Mouse (Mus musculus) forebrain, embryonic 11.5 days (tissue): ENCODE data around the gene Shisa5. TPM values are rescaled to one million over a fixed set of nuclear protein-coding genes. Genes with fewer than 3 reads are reported as not detected.

Experiments
- ATAC-seq: fragments of 200-750 bp; cut with Nextera tagmentation; replicated peaks from 2 replicates; pipeline ENCODE4 v1.8.0; 2017; ENCODE audit warnings: moderate TSS enrichment; ENCODE audit not compliant: low FRiP score
- DNase-seq: peaks from one replicate; pipeline ENCODE4 v3.0.0-alpha.2; 2017; ENCODE audit warnings: low spot score
- H3K27ac ChIP-seq: fragments of 300-500 bp; sonication (generic); 2 replicates; pipeline ENCODE4 v1.5.1; 2014; ENCODE audit warnings: low read depth, low read length
- H3K27me3 ChIP-seq: fragments of 300-500 bp; sonication (generic); 2 replicates; pipeline ENCODE4 v1.6.1; 2014; ENCODE audit warnings: mild to moderate bottlenecking, low read length, mixed read lengths; ENCODE audit not compliant: control insufficient read depth, insufficient read depth
- H3K36me3 ChIP-seq: fragments of 300-500 bp; sonication (generic); 2 replicates; pipeline ENCODE4 v1.6.1; 2014; ENCODE audit warnings: mild to moderate bottlenecking, low read length, moderate library complexity, mixed read lengths; ENCODE audit not compliant: control insufficient read depth, insufficient read depth
- H3K4me1 ChIP-seq: fragments of 300-500 bp; sonication (generic); replicated peaks from 2 replicates; pipeline ENCODE4 v1.6.1; 2014; ENCODE audit warnings: low read length, mixed read lengths; ENCODE audit not compliant: control insufficient read depth, insufficient read depth
- H3K4me2 ChIP-seq: fragments of 300-500 bp; sonication (generic); 2 replicates; pipeline ENCODE4 v1.6.1; 2014; ENCODE audit warnings: low read depth, mild to moderate bottlenecking, low read length, moderate library complexity, mixed read lengths; ENCODE audit not compliant: severe bottlenecking
- H3K4me3 ChIP-seq: fragments of 300-500 bp; sonication (generic); 2 replicates; pipeline ENCODE4 v1.5.1; 2014; ENCODE audit warnings: low read depth, low read length
- H3K9ac ChIP-seq: fragments of 300-500 bp; sonication (generic); 2 replicates; pipeline ENCODE4 v1.6.1; 2014; ENCODE audit warnings: low read length
- H3K9me3 ChIP-seq: fragments of 300-500 bp; sonication (generic); 2 replicates; pipeline ENCODE4 v1.6.1; 2016; ENCODE audit warnings: low read length, mixed read lengths; ENCODE audit not compliant: control insufficient read depth
- WGBS: fragments of 180-500 bp; shearing (Covaris S2); extraction: QIAGEN DNeasy Blood & Tissue Kit; methylation state at CpG from one replicate; pipeline ENCODE4 v1.1.7; 2014; 5-methylcytosine and 5-hydroxymethylcytosine counted together
- polyA plus RNA-seq: library from polyadenylated mRNA; unstranded; fragments of >200 nt; fragmentation: Nextera tagmentation; extraction: Ambion mirVana; gene quantifications from 2 replicates; pipeline ENCODE4 v1.2.1, GENCODE M21; 2014

The Shisa5 gene
- polyA plus RNA-seq, 1 experiment from 2014 or later: 30.4 TPM

GRCm38 (mm10) chr9:109031001-109031400 lies 7.4 kb upstream of the Shisa5 start:
- Histone ChIP-seq H3K4me2 (no peak overlapping the region), H3K27me3 (no peaks in the 10 kb centered on the region), H3K9ac (no peak overlapping the region), H3K9me3 (no peaks in the 10 kb centered on the region), H3K36me3 (no peaks in the 10 kb centered on the region), H3K27ac (no peak overlapping the region), H3K4me3 (no peak overlapping the region), H3K4me1 (no peaks in the 10 kb centered on the region)
- DNase-seq (no peak), ATAC-seq (no peak)
- WGBS: 91% methylated on average over 7 of the region's 7 CpGs

DNA sequence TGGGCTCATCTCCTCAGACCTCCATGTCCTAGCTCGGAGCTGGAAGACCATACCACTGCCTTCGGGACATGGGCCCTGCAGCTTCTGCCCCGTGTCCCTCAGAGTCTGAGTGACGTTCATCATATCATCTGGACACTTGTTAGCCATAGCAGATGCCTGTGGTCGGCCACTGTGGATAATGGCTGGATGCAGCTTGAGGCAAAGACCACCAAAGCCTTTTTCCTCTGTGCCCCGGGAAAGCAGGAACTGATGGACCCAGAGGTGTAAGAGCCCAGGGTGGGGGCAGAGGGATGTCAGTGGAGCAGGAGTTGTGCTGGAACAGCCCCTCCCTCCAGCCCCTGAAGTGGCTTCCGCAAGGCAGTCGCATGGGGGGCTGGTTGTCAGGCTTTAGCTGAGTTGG lies 6.7 kb upstream of the Shisa5 start:
- Histone ChIP-seq H3K4me3 (no peak overlapping the region), H3K4me1 (no peaks in the 10 kb centered on the region), H3K9me3 (no peaks in the 10 kb centered on the region), H3K27ac (no peak overlapping the region), H3K27me3 (no peaks in the 10 kb centered on the region), H3K36me3 (no peaks in the 10 kb centered on the region), H3K4me2 (no peak overlapping the region), H3K9ac (no peak overlapping the region)
- whole genome bisulfite sequencing: 89% methylated on average over 8 of the region's 8 CpGs
- DNase-seq: no peak
- ATAC-seq: no peak

DNA sequence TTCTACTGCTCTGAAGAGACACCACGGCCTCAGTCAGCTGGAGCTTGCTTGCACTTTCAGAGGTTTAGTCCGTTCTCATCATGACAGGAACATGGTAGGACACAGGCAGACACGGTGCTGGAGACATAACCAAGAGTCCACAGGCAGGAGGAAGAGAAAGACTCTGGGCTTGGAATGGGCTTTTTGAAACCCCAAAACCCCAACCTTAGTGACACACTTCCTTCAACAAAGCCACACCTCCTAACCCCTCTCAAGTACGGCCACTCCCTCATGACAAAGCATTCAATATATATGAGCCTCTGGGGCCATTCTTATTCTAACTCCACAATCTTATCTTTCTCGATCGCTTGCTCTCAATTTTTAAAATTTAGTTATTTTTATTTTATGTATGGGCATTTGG lies 5.9 kb upstream of the Shisa5 start:
- Histone ChIP-seq H3K9me3 (no peaks in the 10 kb centered on the region), H3K36me3 (no peaks in the 10 kb centered on the region), H3K27ac (no peak overlapping the region), H3K4me1 (no peaks in the 10 kb centered on the region), H3K4me3 (no peak overlapping the region), H3K4me2 (no peak overlapping the region), H3K9ac (no peak overlapping the region), H3K27me3 (no peaks in the 10 kb centered on the region)
- WGBS: 89% methylated on average over 6 of the region's 6 CpGs
- DNase-seq (no peak), ATAC-seq (no peak)

DNA sequence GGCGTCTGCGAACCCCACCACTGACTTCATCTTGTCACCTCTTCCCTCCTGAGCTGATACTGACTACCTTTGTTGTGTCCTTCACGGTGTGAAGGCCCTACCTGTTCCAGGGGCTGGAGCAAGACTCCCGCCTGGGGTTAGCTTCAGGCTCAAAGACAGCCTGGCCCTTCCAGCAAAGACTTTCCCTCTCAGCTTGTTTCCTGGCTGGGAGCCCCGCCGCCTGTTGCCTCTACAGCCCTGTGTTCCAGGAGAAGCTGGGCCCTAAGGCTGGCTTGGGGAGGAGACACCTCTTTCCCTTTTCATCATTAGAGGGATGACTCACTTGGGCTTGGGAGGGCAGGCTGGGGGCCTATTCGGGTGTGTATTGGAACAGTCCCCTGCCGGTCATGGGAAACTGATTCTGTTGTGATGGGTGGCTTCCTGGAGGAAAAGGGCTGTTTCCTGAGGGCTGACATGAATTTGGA lies 568 bp downstream of the Shisa5 start:
- peak overlapping the region; percentile 90 for H3K4me2 ChIP-seq
- no peaks in the 10 kb centered on the region for H3K9me3 ChIP-seq
- no peaks in the 10 kb centered on the region for H3K36me3 ChIP-seq
- peak overlapping the region; percentile 59 for H3K4me3 ChIP-seq
- WGBS: 16% methylated on average over 8 of the region's 8 CpGs
- H3K27me3 ChIP-seq: no peaks in the 10 kb centered on the region
- peak; percentile 65; the same call in 1 of the 2 replicates for ATAC-seq
- H3K9ac ChIP-seq: peak overlapping the region; percentile 79
- DNase-seq: no peak
- H3K27ac ChIP-seq: no peak overlapping the region
- H3K4me1 ChIP-seq: no peaks in the 10 kb centered on the region

- Histone ChIP-seq H3K9ac (no peak overlapping the region), H3K27me3 (no peaks in the 10 kb centered on the region), H3K9me3 (no peaks in the 10 kb centered on the region), H3K4me3 (no peak overlapping the region), H3K4me2 (no peak overlapping the region), H3K36me3 (no peaks in the 10 kb centered on the region), H3K27ac (no peak overlapping the region), H3K4me1 (no peaks in the 10 kb centered on the region)
- no peak for DNase-seq
- ATAC-seq: no peak
- 81% methylated on average over 4 of the region's 4 CpGs for WGBS
Measured at GRCm38 (mm10) chr9:109039681-109040080, 1.3 kb downstream of the Shisa5 start.

DNA sequence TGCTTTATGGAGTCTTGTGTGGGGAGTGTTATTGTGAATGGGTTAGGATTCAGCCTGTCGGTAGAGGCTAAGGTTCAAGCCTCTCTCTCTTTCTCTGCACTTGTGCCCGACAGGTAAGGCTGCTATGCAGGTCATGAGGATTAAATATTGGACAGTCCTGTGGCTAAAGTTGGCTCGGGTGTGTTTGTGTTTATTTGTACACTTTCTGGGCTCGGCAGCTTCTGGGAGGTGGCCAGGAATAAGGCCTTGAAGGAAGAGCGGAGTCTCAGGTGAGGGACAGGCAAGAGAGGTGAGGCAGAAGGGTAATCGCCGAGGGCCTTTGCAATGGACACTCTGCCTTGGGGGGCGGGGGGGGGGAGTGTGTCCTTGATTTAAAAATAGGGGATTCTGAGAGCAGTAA lies 1.9 kb downstream of the Shisa5 start:
- H3K4me1 ChIP-seq: no peaks in the 10 kb centered on the region
- H3K36me3 ChIP-seq: no peaks in the 10 kb centered on the region
- 87% methylated on average over 8 of the region's 8 CpGs for WGBS
- no peak overlapping the region for H3K27ac ChIP-seq
- H3K9me3 ChIP-seq: no peaks in the 10 kb centered on the region
- no peaks in the 10 kb centered on the region for H3K27me3 ChIP-seq
- H3K4me2 ChIP-seq: no peak overlapping the region
- ATAC-seq (no peak), DNase-seq (no peak)
- H3K9ac ChIP-seq: no peak overlapping the region
- H3K4me3 ChIP-seq: no peak overlapping the region

DNA sequence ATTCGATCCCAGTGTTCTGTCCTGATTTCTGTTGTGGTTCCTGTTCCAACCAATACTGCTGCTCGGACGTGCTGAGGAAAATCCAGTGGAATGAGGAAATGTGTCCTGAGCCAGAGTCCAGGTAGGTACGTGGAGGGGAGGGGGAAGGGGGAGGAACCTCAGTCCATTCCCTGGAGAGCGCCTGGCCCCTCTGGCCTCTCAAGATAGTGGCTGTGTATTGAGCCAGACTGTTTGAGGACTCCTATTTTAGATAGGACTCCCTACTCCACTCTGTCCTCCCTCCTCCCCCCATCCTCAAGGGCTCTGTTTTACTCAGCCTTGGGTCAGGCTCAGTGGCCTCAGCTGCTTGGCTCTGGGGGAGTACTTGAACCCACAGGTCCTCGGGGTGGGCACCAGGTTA lies 2.5 kb downstream of the Shisa5 start:
- WGBS: 70% methylated on average over 6 of the region's 6 CpGs

DNA sequence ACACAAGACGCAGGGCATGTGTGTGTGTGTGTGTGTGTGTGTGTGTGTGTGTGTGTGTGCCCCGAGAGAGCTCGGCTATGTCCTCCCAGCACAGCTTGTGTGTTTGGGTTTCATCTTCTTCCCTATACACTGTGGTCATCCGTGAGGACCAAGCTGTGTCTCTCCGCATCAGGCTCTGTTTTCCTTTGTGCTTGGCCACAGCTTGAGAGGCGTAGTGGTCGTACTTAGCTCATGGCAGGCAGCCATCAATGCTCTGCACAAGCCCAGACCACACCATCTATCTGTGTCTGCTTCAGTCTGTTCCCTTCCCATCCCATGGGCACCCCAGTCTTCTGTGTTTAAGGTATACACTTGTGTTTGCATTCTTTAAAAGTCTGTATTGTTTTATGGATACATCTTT lies 3.0 kb downstream of the Shisa5 start:
- H3K27ac ChIP-seq: no peak overlapping the region

More for the DNA sequence above, 2.5 kb downstream of the Shisa5 start:
- H3K27me3 ChIP-seq: no peaks in the 10 kb centered on the region
- no peaks in the 10 kb centered on the region for H3K4me1 ChIP-seq
- H3K27ac ChIP-seq: no peak overlapping the region
- H3K36me3 ChIP-seq: no peaks in the 10 kb centered on the region
- no peak overlapping the region for H3K4me2 ChIP-seq
- H3K9ac ChIP-seq: no peak overlapping the region
- H3K4me3 ChIP-seq: no peak overlapping the region
- H3K9me3 ChIP-seq: no peaks in the 10 kb centered on the region
- ATAC-seq (no peak), DNase-seq (no peak)

GRCm38 (mm10) chr9:109046306-109046705 lies 7.9 kb downstream of the Shisa5 start:
- H3K4me2 ChIP-seq: no peak overlapping the region
- H3K27ac ChIP-seq: no peak overlapping the region
- no peaks in the 10 kb centered on the region for H3K27me3 ChIP-seq
- H3K36me3 ChIP-seq: no peaks in the 10 kb centered on the region
- no peak overlapping the region for H3K9ac ChIP-seq
- H3K9me3 ChIP-seq: no peaks in the 10 kb centered on the region
- DNase-seq (peak; percentile 70), ATAC-seq (no peak)
- no peak overlapping the region for H3K4me3 ChIP-seq
- H3K4me1 ChIP-seq: no peaks in the 10 kb centered on the region
- 37% methylated on average over 5 of the region's 5 CpGs for WGBS

More for the DNA sequence above, 3.0 kb downstream of the Shisa5 start:
- DNase-seq (no peak), ATAC-seq (no peak)
- Histone ChIP-seq H3K27me3 (no peaks in the 10 kb centered on the region), H3K9me3 (no peaks in the 10 kb centered on the region), H3K36me3 (no peaks in the 10 kb centered on the region), H3K4me1 (no peaks in the 10 kb centered on the region), H3K9ac (no peak overlapping the region), H3K4me2 (no peak overlapping the region), H3K4me3 (no peak overlapping the region)
- WGBS: 77% methylated on average over 7 of the region's 7 CpGs
